Mouse (Mus musculus): ENCODE data around the gene 1700018G05Rik. TPM values are rescaled to one million over a fixed set of nuclear protein-coding genes. Genes with fewer than 3 reads are reported as not detected.

Gene 1700018G05Rik
- not detected for polyA plus RNA-seq (2017; shearing (Covaris generic))

GRCm38 (mm10) chrX:102928072-102928471 is at the start of gene 1700018G05Rik:
TSS of gene 1700018G05Rik (plus strand) at chrX:102928372.

GRCm38 (mm10) chrX:102908587-102908986 is 19.6 kb upstream of the 1700018G05Rik start, which contains the start of the genes Dmrtc1a and 1700011M02Rik:
TSS of gene Dmrtc1a (minus strand) at chrX:102908687.
TSS of gene 1700011M02Rik (plus strand) at chrX:102908905.

Other genes with a start within 250 kb of the 1700018G05Rik start
- not detected for gene Gm3880, start 241.4 kb upstream of the 1700018G05Rik start, polyA plus RNA-seq (2017; shearing (Covaris generic))
- gene Gm9112, start 220.7 kb upstream of the 1700018G05Rik start, polyA plus RNA-seq (2017; shearing (Covaris generic)) = not detected
- gene Dmrtc1b, start 220.5 kb upstream of the 1700018G05Rik start, polyA plus RNA-seq (2017; shearing (Covaris generic)) = not detected
- not detected for gene Dmrtc1c1, start 125.4 kb upstream of the 1700018G05Rik start, polyA plus RNA-seq (2017; shearing (Covaris generic))
- gene Dmrtc1c2, start 73.8 kb upstream of the 1700018G05Rik start, polyA plus RNA-seq (2017; shearing (Covaris generic)) = not detected
- gene 1700031F05Rik, start 60.4 kb upstream of the 1700018G05Rik start, polyA plus RNA-seq (2017; shearing (Covaris generic)) = not detected
- not detected for gene Dmrtc1a, start 19.7 kb upstream of the 1700018G05Rik start, polyA plus RNA-seq (2017; shearing (Covaris generic))
- gene 1700011M02Rik, start 19.5 kb upstream of the 1700018G05Rik start, polyA plus RNA-seq (2017; shearing (Covaris generic)) = not detected

Measured in inflammation-experienced regulatory T-cells, adult 16 weeks (primary cell).